Mouse (Mus musculus): Measurements from ENCODE around the gene Txnip. TPM values are rescaled to one million over a fixed set of nuclear protein-coding genes. Genes with fewer than 3 reads are reported as not detected.

Txnip gene
- polyA plus RNA-seq, 1 experiment from 2014 or later: 75.8 TPM

- no peaks in the 10 kb centered on the region for H3K9me3 ChIP-seq
- H3K9ac ChIP-seq: no peak overlapping the region
- H3K27ac ChIP-seq: no peak overlapping the region
- no peak overlapping the region for H3K4me2 ChIP-seq (replicated peaks)
- no peaks in the 10 kb centered on the region for H3K27me3 ChIP-seq
- peaks cover 4% of the 10 kb centered on the region; the same call in 1 of the 2 replicates for H3K4me1 ChIP-seq
- no peaks in the 10 kb centered on the region for H3K36me3 ChIP-seq
- WGBS: 24% methylated on average over 2 of the region's 2 CpGs
- no peak overlapping the region for H3K4me3 ChIP-seq
- ATAC-seq (ENCODE audit: insufficient number of reproducible peaks, insufficient read depth, low FRiP score, low TSS enrichment): no peak
Measured at GRCm38 (mm10) chr3:96539316-96539715, 18.4 kb upstream of the Txnip start.

- H3K27me3 ChIP-seq: no peaks in the 10 kb centered on the region
- H3K36me3 ChIP-seq: no peaks in the 10 kb centered on the region
- ATAC-seq (ENCODE audit: insufficient number of reproducible peaks, insufficient read depth, low FRiP score, low TSS enrichment): no peak
- no peak overlapping the region for H3K9ac ChIP-seq
- peaks cover 4% of the 10 kb centered on the region; the same call in 1 of the 2 replicates for H3K4me1 ChIP-seq
- H3K4me3 ChIP-seq: no peak overlapping the region
- no peak overlapping the region for H3K27ac ChIP-seq
- WGBS: 42% methylated on average over 6 of the region's 6 CpGs
- no peak overlapping the region for H3K4me2 ChIP-seq (replicated peaks)
- H3K9me3 ChIP-seq: no peaks in the 10 kb centered on the region
Measured at GRCm38 (mm10) chr3:96540740-96541139, 17.0 kb upstream of the Txnip start.

- Histone ChIP-seq H3K36me3 (no peaks in the 10 kb centered on the region), H3K9me3 (no peaks in the 10 kb centered on the region), H3K4me1 (peaks cover 4% of the 10 kb centered on the region; the same call in 1 of the 2 replicates), H3K27me3 (no peaks in the 10 kb centered on the region), H3K4me2 (replicated peaks) (no peak overlapping the region), H3K9ac (no peak overlapping the region), H3K4me3 (no peak overlapping the region), H3K27ac (no peak overlapping the region)
- ATAC-seq (ENCODE audit: insufficient number of reproducible peaks, insufficient read depth, low FRiP score, low TSS enrichment): no peak
- WGBS: 19% methylated on average over 14 of the region's 14 CpGs
Measured at GRCm38 (mm10) chr3:96541328-96542078, 16.3 kb upstream of the Txnip start.

GRCm38 (mm10) chr3:96542554-96542953 is 15.2 kb upstream of the Txnip start:
- H3K27me3 ChIP-seq: no peaks in the 10 kb centered on the region
- 78% methylated on average over 8 of the region's 8 CpGs for WGBS
- H3K4me3 ChIP-seq: no peak overlapping the region
- H3K27ac ChIP-seq: no peak overlapping the region
- H3K4me1 ChIP-seq: peaks cover 4% of the 10 kb centered on the region; the same call in 1 of the 2 replicates
- H3K36me3 ChIP-seq: no peaks in the 10 kb centered on the region
- no peak for ATAC-seq (ENCODE audit: insufficient number of reproducible peaks, insufficient read depth, low FRiP score, low TSS enrichment)
- no peaks in the 10 kb centered on the region for H3K9me3 ChIP-seq
- H3K4me2 ChIP-seq (replicated peaks): no peak overlapping the region
- no peak overlapping the region for H3K9ac ChIP-seq

GRCm38 (mm10) chr3:96543345-96543744 is 14.4 kb upstream of the Txnip start:
- no peak for ATAC-seq (ENCODE audit: insufficient number of reproducible peaks, insufficient read depth, low FRiP score, low TSS enrichment)
- H3K4me3 ChIP-seq: no peak overlapping the region
- peaks cover 4% of the 10 kb centered on the region; the same call in 1 of the 2 replicates for H3K4me1 ChIP-seq
- H3K4me2 ChIP-seq (replicated peaks): no peak overlapping the region
- H3K27me3 ChIP-seq: no peaks in the 10 kb centered on the region
- 84% methylated on average over 11 of the region's 11 CpGs for WGBS
- no peaks in the 10 kb centered on the region for H3K36me3 ChIP-seq
- H3K9ac ChIP-seq: no peak overlapping the region
- no peak overlapping the region for H3K27ac ChIP-seq
- H3K9me3 ChIP-seq: no peaks in the 10 kb centered on the region

GRCm38 (mm10) chr3:96545565-96545964 is 12.2 kb upstream of the Txnip start:
- Histone ChIP-seq H3K36me3 (no peaks in the 10 kb centered on the region), H3K9ac (no peak overlapping the region), H3K4me2 (replicated peaks) (no peak overlapping the region), H3K27ac (no peak overlapping the region), H3K27me3 (no peaks in the 10 kb centered on the region), H3K9me3 (no peaks in the 10 kb centered on the region), H3K4me1 (no peaks in the 10 kb centered on the region), H3K4me3 (no peak overlapping the region)
- 47% methylated on average over 1 of the region's 1 CpGs for WGBS
- no peak for ATAC-seq (ENCODE audit: insufficient number of reproducible peaks, insufficient read depth, low FRiP score, low TSS enrichment)

GRCm38 (mm10) chr3:96546880-96547279 is 10.9 kb upstream of the Txnip start:
- Histone ChIP-seq H3K9ac (no peak overlapping the region), H3K4me3 (no peak overlapping the region), H3K36me3 (no peaks in the 10 kb centered on the region), H3K4me2 (replicated peaks) (0 out of 2 replicates have a peak overlapping the region, but pooled peaks have one; percentile 10), H3K27ac (no peak overlapping the region), H3K4me1 (no peaks in the 10 kb centered on the region), H3K9me3 (no peaks in the 10 kb centered on the region), H3K27me3 (no peaks in the 10 kb centered on the region)
- ATAC-seq (ENCODE audit: insufficient number of reproducible peaks, insufficient read depth, low FRiP score, low TSS enrichment): no peak
- 46% methylated on average over 4 of the region's 4 CpGs for WGBS

GRCm38 (mm10) chr3:96547389-96547960 is 10.3 kb upstream of the Txnip start:
- Histone ChIP-seq H3K27ac (no peak overlapping the region), H3K27me3 (no peaks in the 10 kb centered on the region), H3K4me3 (no peak overlapping the region), H3K9ac (no peak overlapping the region), H3K4me1 (no peaks in the 10 kb centered on the region), H3K36me3 (no peaks in the 10 kb centered on the region), H3K4me2 (replicated peaks) (peak overlapping the region; percentile 35), H3K9me3 (no peaks in the 10 kb centered on the region)
- no peak for ATAC-seq (ENCODE audit: insufficient number of reproducible peaks, insufficient read depth, low FRiP score, low TSS enrichment)
- WGBS: 8% methylated on average over 14 of the region's 14 CpGs

- H3K9me3 ChIP-seq: no peaks in the 10 kb centered on the region
- no peak overlapping the region for H3K4me2 ChIP-seq (replicated peaks)
- no peak overlapping the region for H3K27ac ChIP-seq
- 78% methylated on average over 7 of the region's 7 CpGs for WGBS
- H3K9ac ChIP-seq: no peak overlapping the region
- no peaks in the 10 kb centered on the region for H3K36me3 ChIP-seq
- ATAC-seq (ENCODE audit: insufficient number of reproducible peaks, insufficient read depth, low FRiP score, low TSS enrichment): no peak
- no peaks in the 10 kb centered on the region for H3K27me3 ChIP-seq
- no peak overlapping the region for H3K4me3 ChIP-seq
- no peaks in the 10 kb centered on the region for H3K4me1 ChIP-seq
Measured at GRCm38 (mm10) chr3:96548824-96549223, 8.9 kb upstream of the Txnip start.

- H3K4me3 ChIP-seq: no peak overlapping the region
- no peaks in the 10 kb centered on the region for H3K27me3 ChIP-seq
- no peak overlapping the region for H3K27ac ChIP-seq
- ATAC-seq (ENCODE audit: insufficient number of reproducible peaks, insufficient read depth, low FRiP score, low TSS enrichment): no peak
- no peaks in the 10 kb centered on the region for H3K9me3 ChIP-seq
- no peaks in the 10 kb centered on the region for H3K4me1 ChIP-seq
- WGBS: 76% methylated on average over 5 of the region's 5 CpGs
- no peaks in the 10 kb centered on the region for H3K36me3 ChIP-seq
- no peak overlapping the region for H3K4me2 ChIP-seq (replicated peaks)
- H3K9ac ChIP-seq: no peak overlapping the region
Measured at GRCm38 (mm10) chr3:96549346-96549745, 8.4 kb upstream of the Txnip start.

GRCm38 (mm10) chr3:96551203-96551602 is 6.6 kb upstream of the Txnip start:
- H3K27ac ChIP-seq: 0 out of 2 replicates have a peak overlapping the region, but pooled peaks have one; percentile 7

GRCm38 (mm10) chr3:96551890-96552289 is 5.9 kb upstream of the Txnip start:
- 79% methylated on average over 7 of the region's 7 CpGs for WGBS
- Histone ChIP-seq H3K27ac (no peak overlapping the region), H3K9ac (no peak overlapping the region), H3K4me1 (peaks cover 18% of the 10 kb centered on the region; the same call in 1 of the 2 replicates), H3K4me3 (no peak overlapping the region), H3K9me3 (no peaks in the 10 kb centered on the region), H3K27me3 (no peaks in the 10 kb centered on the region), H3K4me2 (replicated peaks) (no peak overlapping the region), H3K36me3 (no peaks in the 10 kb centered on the region)
- no peak for ATAC-seq (ENCODE audit: insufficient number of reproducible peaks, insufficient read depth, low FRiP score, low TSS enrichment)

More at GRCm38 (mm10) chr3:96551203-96551602, 6.6 kb upstream of the Txnip start:
- Histone ChIP-seq H3K27me3 (no peaks in the 10 kb centered on the region), H3K36me3 (no peaks in the 10 kb centered on the region), H3K4me3 (no peak overlapping the region), H3K9me3 (no peaks in the 10 kb centered on the region), H3K4me2 (replicated peaks) (no peak overlapping the region), H3K4me1 (peaks cover 11% of the 10 kb centered on the region; the same call in 1 of the 2 replicates), H3K9ac (no peak overlapping the region)
- 12% methylated on average over 8 of the region's 8 CpGs for WGBS
- no peak for ATAC-seq (ENCODE audit: insufficient number of reproducible peaks, insufficient read depth, low FRiP score, low TSS enrichment)

Measured in embryonic facial prominence, embryonic 12.5 days (tissue).